Mouse (Mus musculus) fibroblast of lung, adult 2 months (primary cell): ENCODE results near the gene Batf.
"Not testable (repeated sequence)": the region's sequence is repeated elsewhere in the genome, so short reads cannot be mapped to it uniquely, and the experiment has no call there.

Experiments
- DNase-seq: peaks from one replicate; pipeline ENCODE4 v3.0.0-alpha.2; 2011; ENCODE audit warnings: low read depth

The Batf gene

GRCm38 (mm10) chr12:85686466-85687216 is at the start of gene Batf:
Gene Batf (plus strand): TSS chr12:85686669.
- DNase-seq, result no peak

- no peak for DNase-seq
Observed at GRCm38 (mm10) chr12:85637932-85638331, 48.5 kb upstream of the Batf start.

- no peak for DNase-seq
Observed at GRCm38 (mm10) chr12:85638541-85639325, 47.7 kb upstream of the Batf start.

GRCm38 (mm10) chr12:85639326-85640008 is 47.0 kb upstream of the Batf start:
- DNase-seq, result peak; percentile 70

GRCm38 (mm10) chr12:85640852-85641563 is 45.5 kb upstream of the Batf start:
- DNase-seq, result no peak

- no peak for DNase-seq
Observed at GRCm38 (mm10) chr12:85641564-85641931, 44.9 kb upstream of the Batf start.

- DNase-seq, result no peak
Observed at GRCm38 (mm10) chr12:85643735-85644134, 42.7 kb upstream of the Batf start.

GRCm38 (mm10) chr12:85645664-85646063 is 40.8 kb upstream of the Batf start:
- no peak for DNase-seq

- DNase-seq, result no peak
Observed at GRCm38 (mm10) chr12:85647346-85647745, 39.1 kb upstream of the Batf start.

GRCm38 (mm10) chr12:85647955-85648354 is 38.5 kb upstream of the Batf start:
- no peak for DNase-seq

GRCm38 (mm10) chr12:85659319-85659718 is 27.1 kb upstream of the Batf start:
- DNase-seq, result no peak

GRCm38 (mm10) chr12:85660855-85661254 is 25.6 kb upstream of the Batf start:
- no peak for DNase-seq

GRCm38 (mm10) chr12:85662232-85662631 is 24.2 kb upstream of the Batf start:
- DNase-seq, result not testable (repeated sequence)

- peak; percentile 33 for DNase-seq
Observed at GRCm38 (mm10) chr12:85662896-85663295, 23.6 kb upstream of the Batf start.

GRCm38 (mm10) chr12:85666112-85666511 is 20.4 kb upstream of the Batf start:
- DNase-seq, result no peak

- DNase-seq, result no peak
Observed at GRCm38 (mm10) chr12:85667071-85667470, 19.4 kb upstream of the Batf start.

GRCm38 (mm10) chr12:85668696-85669095 is 17.8 kb upstream of the Batf start:
- DNase-seq, result no peak

- no peak for DNase-seq
Observed at GRCm38 (mm10) chr12:85670080-85670479, 16.4 kb upstream of the Batf start.

- DNase-seq, result no peak
Observed at GRCm38 (mm10) chr12:85673914-85674313, 12.6 kb upstream of the Batf start.

- DNase-seq, result no peak
Observed at GRCm38 (mm10) chr12:85679117-85679516, 7.4 kb upstream of the Batf start.

- no peak for DNase-seq
Observed at GRCm38 (mm10) chr12:85679808-85680207, 6.7 kb upstream of the Batf start.

GRCm38 (mm10) chr12:85682328-85682727 is 4.1 kb upstream of the Batf start:
- no peak for DNase-seq
